Mouse (Mus musculus) bone marrow, adult 2 months (tissue): ENCODE results near the gene Trp53.

ENCODE experiments used
- CTCF ChIP-seq: fragments of 200-500 bp; IDR thresholded peaks from 2 replicates; pipeline ENCODE4 v1.5.1; 2011; ENCODE audit warnings: low read length, control low read depth; ENCODE audit not compliant: control insufficient read depth, insufficient read depth
- POLR2A ChIP-seq: fragments of 200-500 bp; IDR thresholded peaks from 2 replicates; pipeline ENCODE4 v1.6.1; 2011; ENCODE audit warnings: low read depth, mild to moderate bottlenecking, control low read depth, low read length, borderline replicate concordance; ENCODE audit not compliant: control insufficient read depth

- TF ChIP-seq CTCF, result no peak
- TF ChIP-seq POLR2A, result no peak
Measured at GRCm38 (mm10) chr11:69590622-69591021, 10.5 kb downstream of the Trp53 start.
